Mouse (Mus musculus) spleen, adult 2 months (tissue): Measurements from ENCODE around the gene Lrmda.

Source experiments
- CTCF ChIP-seq: fragments of 200-500 bp; IDR thresholded peaks from 2 replicates; pipeline ENCODE4 v1.5.1; 2011; ENCODE audit warnings: mild to moderate bottlenecking, inconsistent platforms; ENCODE audit not compliant: insufficient read depth, insufficient read length, insufficient replicate concordance; ENCODE audit errors: extremely low read depth
- POLR2A ChIP-seq: fragments of 200-500 bp; IDR thresholded peaks from 2 replicates; pipeline ENCODE4 v1.6.1; 2011; ENCODE audit warnings: low read depth, low read length, inconsistent platforms

GRCm38 (mm10) chr14:22073385-22073784 is 53.9 kb downstream of the Lrmda start:
- TF ChIP-seq CTCF = no peak
- no peak for TF ChIP-seq POLR2A
